Comparison of ENCODE assay signal across 8 mouse cellular contexts in the genomic region with DNA sequence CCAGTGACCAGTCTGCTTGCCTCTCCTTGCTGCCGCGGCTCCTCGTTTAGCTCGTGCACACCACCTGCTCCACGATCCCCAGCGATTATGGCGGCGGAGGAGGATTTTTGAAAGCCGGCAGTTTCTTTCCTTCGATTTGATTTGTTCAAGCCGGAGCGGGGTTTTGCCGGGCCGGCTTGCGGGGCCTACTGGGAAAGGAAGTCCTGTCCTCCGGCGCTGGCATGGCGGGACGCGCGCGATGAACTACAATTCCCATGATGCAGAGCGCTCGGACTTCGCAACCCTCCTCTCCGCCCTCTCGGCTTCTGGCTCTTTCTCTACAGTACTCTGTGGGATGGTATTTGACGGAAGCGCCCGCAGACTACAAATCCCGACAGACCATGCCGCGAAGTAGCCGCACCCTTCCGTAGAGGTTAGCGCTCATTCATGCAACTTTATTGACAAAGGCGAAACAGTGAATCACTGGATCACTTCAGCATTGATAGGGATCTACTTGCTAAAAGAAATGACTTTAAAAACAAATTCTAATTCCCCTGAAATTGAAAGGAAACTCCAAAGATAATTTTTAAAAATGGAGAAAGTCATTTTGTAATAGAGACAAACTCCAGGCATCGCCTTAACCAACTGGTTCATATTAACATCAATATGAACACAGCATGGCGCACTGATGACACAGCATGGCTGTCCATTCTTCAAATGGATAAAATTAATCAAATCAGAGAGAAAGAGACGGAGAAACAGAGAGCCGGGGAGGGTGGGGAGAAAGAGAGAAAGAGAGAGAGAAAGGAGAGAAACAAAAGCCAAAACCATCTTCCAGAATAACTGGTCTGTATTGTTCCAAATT. TPM values are rescaled to one million over a fixed set of nuclear protein-coding genes. Genes with fewer than 3 reads are reported as not detected.
A peak's percentile ranks its signal among the peaks of the same experiment; 100 is the strongest.
DNase-seq lines count a peak whose midpoint lies in the region; ATAC-seq and TF ChIP-seq lines count a peak whose summit lies in the region.

No protein-coding gene starts in this region.

- no peak for TF ChIP-seq CTCF in liver, embryonic 14.5 days (IDR thresholded peaks at IDR 0.05; ENCODE audit: low read depth)
- no peak for TF ChIP-seq CTCF in stomach, postnatal 0 days (IDR thresholded peaks at IDR 0.05; ENCODE audit: low read depth)

- H3K4me3 ChIP-seq in forebrain, embryonic 10.5 days, result peak overlapping the region; percentile 99
- peak overlapping the region; percentile 96 for H3K4me3 ChIP-seq in heart, embryonic 15.5 days
- H3K4me3 ChIP-seq in liver, embryonic 14.5 days (ENCODE audit: insufficient read depth in 1 of 2, low read depth in 2 of 2, low read length in 2 of 2), result peak overlapping the region; percentile 84 to 99
- peak overlapping the region; percentile 100 for H3K4me3 ChIP-seq in neural tube, embryonic 11.5 days (ENCODE audit: low read depth, low read length)
- peak overlapping the region; percentile 88 for H3K4me3 ChIP-seq in stomach, postnatal 0 days (ENCODE audit: low read depth, low read length)

- WGBS in forebrain, embryonic 10.5 days, result 5% methylated on average over 41 of the region's 41 CpGs
- WGBS in heart, embryonic 15.5 days, result 4% methylated on average over 41 of the region's 41 CpGs
- WGBS in liver, embryonic 14.5 days (ENCODE audit: insufficient replicate concordance), result 5% methylated on average over 41 of the region's 41 CpGs
- 5% methylated on average over 41 of the region's 41 CpGs for WGBS in neural tube, embryonic 11.5 days
- 5% methylated on average over 41 of the region's 41 CpGs for WGBS in stomach, postnatal 0 days

- peak; percentile 37; the same call in 1 of the 2 replicates for TF ChIP-seq EP300 in liver, embryonic 14.5 days (IDR thresholded peaks at IDR 0.05; ENCODE audit: low read depth)
- no peak for TF ChIP-seq EP300 in stomach, postnatal 0 days (optimal IDR thresholded peaks at IDR 0.05)

- no peaks in the 10 kb centered on the region for H3K27me3 ChIP-seq in forebrain, embryonic 10.5 days (ENCODE audit: poor library complexity, severe bottlenecking)
- H3K27me3 ChIP-seq in heart, embryonic 15.5 days, result no peaks in the 10 kb centered on the region
- no peaks in the 10 kb centered on the region for H3K27me3 ChIP-seq in liver, embryonic 14.5 days (ENCODE audit: control insufficient read depth, insufficient read depth, low read length)
- H3K27me3 ChIP-seq in neural tube, embryonic 11.5 days (ENCODE audit: control insufficient read depth, insufficient read depth, low read length), result no peaks in the 10 kb centered on the region
- no peaks in the 10 kb centered on the region for H3K27me3 ChIP-seq in stomach, postnatal 0 days (ENCODE audit: control insufficient read depth, insufficient read depth, low read length)

- no peaks in the 10 kb centered on the region for H3K9me3 ChIP-seq in forebrain, embryonic 10.5 days
- H3K9me3 ChIP-seq in heart, embryonic 15.5 days (replicated peaks), result no peaks in the 10 kb centered on the region
- no peaks in the 10 kb centered on the region for H3K9me3 ChIP-seq in liver, embryonic 14.5 days (ENCODE audit: control insufficient read depth, low read length)
- H3K9me3 ChIP-seq in neural tube, embryonic 11.5 days (ENCODE audit: control insufficient read depth, low read length), result no peaks in the 10 kb centered on the region
- H3K9me3 ChIP-seq in stomach, postnatal 0 days (ENCODE audit: control insufficient read depth, low read length), result no peaks in the 10 kb centered on the region

- H3K9ac ChIP-seq in heart, embryonic 15.5 days, result peak overlapping the region; percentile 86
- H3K9ac ChIP-seq in liver, embryonic 14.5 days (replicated peaks), result peak overlapping the region; percentile 97
- peak overlapping the region; percentile 92 for H3K9ac ChIP-seq in neural tube, embryonic 11.5 days (ENCODE audit: low read length)
- peak overlapping the region; percentile 76 for H3K9ac ChIP-seq in stomach, postnatal 0 days (ENCODE audit: low read length)

- peaks cover 25% of the 10 kb centered on the region for H3K36me3 ChIP-seq in forebrain, embryonic 10.5 days (replicated peaks)
- H3K36me3 ChIP-seq in heart, embryonic 15.5 days, result peaks cover 4% of the 10 kb centered on the region; the same call in 1 of the 2 replicates
- peaks cover 11% of the 10 kb centered on the region for H3K36me3 ChIP-seq in liver, embryonic 14.5 days (replicated peaks; ENCODE audit: control insufficient read depth, insufficient read depth, low read depth)
- H3K36me3 ChIP-seq in neural tube, embryonic 11.5 days (ENCODE audit: control insufficient read depth, insufficient read depth, low read length), result no peaks in the 10 kb centered on the region
- H3K36me3 ChIP-seq in stomach, postnatal 0 days (ENCODE audit: control insufficient read depth, insufficient read depth, low read length), result no peaks in the 10 kb centered on the region

- DNase-seq in CD8-positive naive resting alpha-beta T cell, adult 2 months (ENCODE audit: low read depth in 2 of 2, low spot score in 2 of 2), result peak; percentile 95 to 97
- peak; percentile 94 for DNase-seq in c-Kit-positive CD71-negative TER-119-negative erythroid progenitor cells, embryonic 14.5 days (ENCODE audit: low read depth)
- DNase-seq in forebrain, embryonic 10.5 days (ENCODE audit: extremely low spot score, low spot score), result peak; percentile 98
- DNase-seq in kidney, postnatal 25 days, result peak; percentile 97 to 99
- DNase-seq in liver, embryonic 14.5 days (ENCODE audit: low read depth in 3 of 3, low spot score in 3 of 3), result peak; percentile 98
- peak; percentile 99 for DNase-seq in neural tube, embryonic 11.5 days (ENCODE audit: low spot score)
- DNase-seq in stomach, postnatal 0 days (ENCODE audit: low spot score), result peak; percentile 98

- peaks cover 26% of the 10 kb centered on the region for H3K4me1 ChIP-seq in forebrain, embryonic 10.5 days
- peaks cover 18% of the 10 kb centered on the region for H3K4me1 ChIP-seq in heart, embryonic 15.5 days (replicated peaks)
- peaks cover 12% of the 10 kb centered on the region in 2 experiments for H3K4me1 ChIP-seq in liver, embryonic 14.5 days (replicated peaks; ENCODE audit: control insufficient read depth in 2 of 2, insufficient read depth in 2 of 2, low read length in 1 of 2)
- H3K4me1 ChIP-seq in neural tube, embryonic 11.5 days (ENCODE audit: control insufficient read depth, insufficient read depth, low read length), result peaks cover 9% of the 10 kb centered on the region
- H3K4me1 ChIP-seq in stomach, postnatal 0 days (replicated peaks; ENCODE audit: control insufficient read depth, insufficient read depth), result peaks cover 3% of the 10 kb centered on the region; the same call in 1 of the 2 replicates

- ATAC-seq in heart, embryonic 15.5 days (replicated peaks; ENCODE audit: insufficient number of reproducible peaks, insufficient read depth, low FRiP score, low read depth), result peak; percentile 99
- ATAC-seq in liver, embryonic 14.5 days (ENCODE audit: insufficient read depth), result peak; percentile 96
- ATAC-seq in neural tube, embryonic 11.5 days (ENCODE audit: insufficient read depth, low FRiP score, low TSS enrichment), result peak; percentile 99
- peak; percentile 99 for ATAC-seq in stomach, postnatal 0 days (ENCODE audit: low FRiP score, low TSS enrichment)

- peak overlapping the region; percentile 96 for H3K27ac ChIP-seq in forebrain, embryonic 10.5 days
- peak overlapping the region; percentile 71 for H3K27ac ChIP-seq in heart, embryonic 15.5 days
- peak overlapping the region; percentile 84 for H3K27ac ChIP-seq in liver, embryonic 14.5 days
- no peak overlapping the region for H3K27ac ChIP-seq in neural tube, embryonic 11.5 days (ENCODE audit: low read depth, low read length)
- H3K27ac ChIP-seq in stomach, postnatal 0 days (replicated peaks), result peak overlapping the region; percentile 81

- peak overlapping the region; percentile 95 for H3K4me2 ChIP-seq in heart, embryonic 15.5 days
- peak overlapping the region; percentile 99 for H3K4me2 ChIP-seq in liver, embryonic 14.5 days (ENCODE audit: low read depth)
- H3K4me2 ChIP-seq in neural tube, embryonic 11.5 days (ENCODE audit: low read depth), result peak overlapping the region; percentile 92
- peak overlapping the region; percentile 99 for H3K4me2 ChIP-seq in stomach, postnatal 0 days (replicated peaks; ENCODE audit: low read depth)

RNA-seq across cellular contexts. Expression of gene Zc3h7b, which starts 14.8 kb away (rescaled TPM):
- polyA plus RNA-seq in forebrain, embryonic 10.5 days (2016; fragmentation: Nextera tagmentation; extraction: Ambion mirVana), result 43.4 and 44.3 TPM in 2 replicates
- polyA plus RNA-seq in heart, embryonic 15.5 days (2015; fragmentation: Nextera tagmentation; extraction: Ambion mirVana), result 18.2 and 22.8 TPM in 2 replicates
- polyA plus RNA-seq in liver, embryonic 14.5 days (2012; rRNA removed), result 5.2 and 5.7 TPM in 2 replicates
- 4.0 and 5.3 TPM in 2 replicates for polyA plus RNA-seq in liver, embryonic 14.5 days (2014; fragmentation: Nextera tagmentation; extraction: Ambion mirVana)
- 48.8 TPM in 2 replicates for polyA plus RNA-seq in neural tube, embryonic 11.5 days (2014; fragmentation: Nextera tagmentation; extraction: Ambion mirVana)
- polyA plus RNA-seq in stomach, postnatal 0 days (2015; fragmentation: Nextera tagmentation; extraction: Ambion mirVana), result 9.1 and 11.1 TPM in 2 replicates

RNA-seq across cellular contexts. Expression of gene Rangap1, which starts 15.3 kb away (rescaled TPM):
- 196 and 198 TPM in 2 replicates for polyA plus RNA-seq in forebrain, embryonic 10.5 days (2016; fragmentation: Nextera tagmentation; extraction: Ambion mirVana)
- polyA plus RNA-seq in heart, embryonic 15.5 days (2015; fragmentation: Nextera tagmentation; extraction: Ambion mirVana), result 66.4 and 81.4 TPM in 2 replicates
- polyA plus RNA-seq in liver, embryonic 14.5 days (2012; rRNA removed), result 41.5 and 50.6 TPM in 2 replicates
- 57.1 and 61.0 TPM in 2 replicates for polyA plus RNA-seq in liver, embryonic 14.5 days (2014; fragmentation: Nextera tagmentation; extraction: Ambion mirVana)
- polyA plus RNA-seq in neural tube, embryonic 11.5 days (2014; fragmentation: Nextera tagmentation; extraction: Ambion mirVana), result 137 and 152 TPM in 2 replicates
- 39.0 and 40.2 TPM in 2 replicates for polyA plus RNA-seq in stomach, postnatal 0 days (2015; fragmentation: Nextera tagmentation; extraction: Ambion mirVana)

RNA-seq across cellular contexts. Expression of gene Chadl, which starts 32.9 kb away (rescaled TPM):
- 2.3 and 2.4 TPM in 2 replicates for polyA plus RNA-seq in forebrain, embryonic 10.5 days (2016; fragmentation: Nextera tagmentation; extraction: Ambion mirVana)
- polyA plus RNA-seq in heart, embryonic 15.5 days (2015; fragmentation: Nextera tagmentation; extraction: Ambion mirVana), result 1.4 and 2.3 TPM in 2 replicates
- polyA plus RNA-seq in liver, embryonic 14.5 days (2012; rRNA removed), result 0.20 and 0.28 TPM in 2 replicates
- 0.25 and 0.33 TPM in 2 replicates for polyA plus RNA-seq in liver, embryonic 14.5 days (2014; fragmentation: Nextera tagmentation; extraction: Ambion mirVana)
- polyA plus RNA-seq in neural tube, embryonic 11.5 days (2014; fragmentation: Nextera tagmentation; extraction: Ambion mirVana), result 2.4 and 3.0 TPM in 2 replicates
- polyA plus RNA-seq in stomach, postnatal 0 days (2015; fragmentation: Nextera tagmentation; extraction: Ambion mirVana), result 2.4 and 2.9 TPM in 2 replicates
